Mouse (Mus musculus) ovary, postnatal 36 days (tissue): Measurements from ENCODE around the gene Pus10.

Experiments used
- DNase-seq: peaks from one replicate; pipeline ENCODE4 v3.0.0; 2022; ENCODE audit warnings: low spot score, mixed read lengths

Gene Pus10

GRCm38 (mm10) chr11:23695847-23696246 lies 30.4 kb downstream of the Pus10 start:
- no peak for DNase-seq

GRCm38 (mm10) chr11:23698526-23698925 lies 33.1 kb downstream of the Pus10 start:
- no peak for DNase-seq

- DNase-seq, result no peak
Observed at GRCm38 (mm10) chr11:23699414-23700095, 34.1 kb downstream of the Pus10 start.

- no peak for DNase-seq
Observed at GRCm38 (mm10) chr11:23701831-23702230, 36.4 kb downstream of the Pus10 start.

GRCm38 (mm10) chr11:23704604-23705294 lies 39.3 kb downstream of the Pus10 start:
- no peak for DNase-seq

- no peak for DNase-seq
Observed at GRCm38 (mm10) chr11:23712299-23712698, 46.8 kb downstream of the Pus10 start.

GRCm38 (mm10) chr11:23718856-23719255 lies 53.4 kb downstream of the Pus10 start:
- DNase-seq, result no peak

GRCm38 (mm10) chr11:23719825-23720224 lies 54.4 kb downstream of the Pus10 start:
- DNase-seq, result no peak

- no peak for DNase-seq
Observed at GRCm38 (mm10) chr11:23722326-23722725, 56.9 kb downstream of the Pus10 start.

- no peak for DNase-seq
Observed at GRCm38 (mm10) chr11:23725850-23726249, 60.4 kb downstream of the Pus10 start.

- no peak for DNase-seq
Observed at GRCm38 (mm10) chr11:23726441-23726840, 61.0 kb downstream of the Pus10 start.

GRCm38 (mm10) chr11:23728186-23728585 lies 62.7 kb downstream of the Pus10 start:
- no peak for DNase-seq

GRCm38 (mm10) chr11:23730120-23730519 lies 64.6 kb downstream of the Pus10 start:
- DNase-seq, result no peak

GRCm38 (mm10) chr11:23732840-23733239 lies 67.4 kb downstream of the Pus10 start:
- DNase-seq, result no peak

- DNase-seq, result no peak
Observed at GRCm38 (mm10) chr11:23734749-23735286, 69.3 kb downstream of the Pus10 start.

GRCm38 (mm10) chr11:23735820-23736470 lies 70.5 kb downstream of the Pus10 start:
- no peak for DNase-seq

- no peak for DNase-seq
Observed at GRCm38 (mm10) chr11:23740895-23741294, 75.4 kb downstream of the Pus10 start.

- no peak for DNase-seq
Observed at GRCm38 (mm10) chr11:23741386-23741785, 75.9 kb downstream of the Pus10 start.

GRCm38 (mm10) chr11:23744352-23744751 lies 78.9 kb downstream of the Pus10 start:
- DNase-seq, result no peak

GRCm38 (mm10) chr11:23746102-23746501 lies 80.6 kb downstream of the Pus10 start:
- no peak for DNase-seq

- DNase-seq, result no peak
Observed at GRCm38 (mm10) chr11:23753136-23753710, 87.7 kb downstream of the Pus10 start.

- DNase-seq, result no peak
Observed at GRCm38 (mm10) chr11:23754329-23754728, 88.9 kb downstream of the Pus10 start.

GRCm38 (mm10) chr11:23758218-23758617 lies 92.7 kb downstream of the Pus10 start:
- DNase-seq, result no peak
